Mouse (Mus musculus): ENCODE data around the gene Dnajb2. TPM values are rescaled to one million over a fixed set of nuclear protein-coding genes. Genes with fewer than 3 reads are reported as not detected.

The Dnajb2 gene
- total and polyA plus RNA-seq, 3 experiments: 12.9 to 18.9 TPM; not detected in 1

DNA sequence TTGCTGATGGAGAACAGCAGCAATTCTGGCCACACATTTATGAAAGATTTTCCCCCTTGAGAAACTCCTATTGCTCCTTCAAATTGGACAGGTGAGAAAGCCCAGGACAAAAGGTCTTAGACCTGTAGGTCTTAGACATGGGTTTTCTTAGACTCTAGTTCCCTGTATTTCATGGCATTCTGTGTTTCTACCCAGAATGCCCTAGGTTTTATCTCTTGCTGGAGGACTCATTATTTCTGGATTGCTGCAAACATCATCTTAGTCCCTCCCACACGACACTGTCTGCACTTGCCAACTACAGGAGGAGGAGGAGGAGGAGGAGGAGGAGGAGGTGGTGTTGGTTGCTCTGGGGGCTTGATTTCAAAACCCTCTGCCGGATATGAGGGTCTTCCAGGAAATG, 10.1 kb upstream of the Dnajb2 start:
- DNase-seq (ENCODE audit: low read depth, low spot score): peak; percentile 75
- peak overlapping the region; percentile 31 to 49; a peak in 3 of 4 replicates for H3K4me3 ChIP-seq (ENCODE audit: control insufficient read depth in 1 of 2, insufficient read depth in 1 of 2, low read depth in 2 of 2, low read length in 2 of 2)
- peaks cover 0 to 62% of the 10 kb centered on the region in 2 experiments; a peak in 2 of 4 replicates for H3K36me3 ChIP-seq (ENCODE audit: control insufficient read depth in 1 of 2, insufficient read depth in 2 of 2, low read length in 2 of 2)
- H3K27ac ChIP-seq (ENCODE audit: control insufficient read depth, low read depth, low read length): peak overlapping the region; percentile 91
- no peaks in the 10 kb centered on the region for H3K27me3 ChIP-seq (ENCODE audit: control insufficient read depth in 1 of 2, insufficient read depth in 2 of 2, low read length in 2 of 2)
- H3K79me2 ChIP-seq (ENCODE audit: control insufficient read depth, insufficient read depth, low read length, poor library complexity): no peaks in the 10 kb centered on the region; the same call in 1 of the 2 replicates
- H3K4me1 ChIP-seq (ENCODE audit: control insufficient read depth in 1 of 2, insufficient read depth in 2 of 2, low read length in 2 of 2): peaks cover 38 to 69% of the 10 kb centered on the region in 2 experiments
- TF ChIP-seq MAZ (IDR thresholded peaks at IDR 0.05; ENCODE audit: low read depth, low read length): peak; percentile 38; the same call in 1 of the 2 replicates
- TF ChIP-seq ELF1 (IDR thresholded peaks at IDR 0.05; ENCODE audit: low read depth, low read length): 0 out of 2 replicates have a peak, but pooled peaks have one; percentile 8
- TF ChIP-seq BHLHE40 (IDR thresholded peaks at IDR 0.05; ENCODE audit: borderline replicate concordance, low read depth, low read length): no peak
- TF ChIP-seq E2F4 (IDR thresholded peaks at IDR 0.05; ENCODE audit: borderline replicate concordance, low read depth, low read length): 0 out of 2 replicates have a peak, but pooled peaks have one; percentile 47
- TF ChIP-seq POLR2AphosphoS2 (IDR thresholded peaks at IDR 0.05; ENCODE audit: low read length): 0 out of 2 replicates have a peak, but pooled peaks have one; percentile 22
- TF ChIP-seq HCFC1 (IDR thresholded peaks at IDR 0.05; ENCODE audit: low read depth, low read length): peak; percentile 60; the same call in 1 of the 2 replicates
- peak; percentile 27; the same call in 1 of the 2 replicates for TF ChIP-seq MYB (IDR thresholded peaks at IDR 0.05; ENCODE audit: low read depth, low read length)
- TF ChIP-seq TBP (IDR thresholded peaks at IDR 0.05; ENCODE audit: low read depth, low read length): peak; percentile 49; the same call in 1 of the 2 replicates
- peak in 1 of 2 experiments; percentile 36; a peak in 1 of 4 replicates for TF ChIP-seq EP300 (IDR thresholded peaks at IDR 0.05; ENCODE audit: low read depth in 1 of 2, low read length in 2 of 2)
- no peak for TF ChIP-seq UBTF (IDR thresholded peaks at IDR 0.05; ENCODE audit: borderline replicate concordance, insufficient read depth, low read depth, low read length)
- no peak for TF ChIP-seq ZNF384 (IDR thresholded peaks at IDR 0.05; ENCODE audit: low read depth, low read length)
- TF ChIP-seq MAX (IDR thresholded peaks at IDR 0.05; ENCODE audit: low read length): peak; percentile 53
- peak; percentile 34 for TF ChIP-seq RCOR1 (IDR thresholded peaks at IDR 0.05; ENCODE audit: low read depth, low read length)
- peak; percentile 61 for TF ChIP-seq ETS1 (IDR thresholded peaks at IDR 0.05; ENCODE audit: low read depth, low read length)
- TF ChIP-seq GATA1 (IDR thresholded peaks at IDR 0.05; ENCODE audit: low read depth, low read length): peak; percentile 56; the same call in 1 of the 2 replicates
- H3K9ac ChIP-seq (ENCODE audit: control insufficient read depth, low read depth, low read length, poor library complexity, severe bottlenecking): peak overlapping the region; percentile 52
- H3K9me3 ChIP-seq (replicated peaks; ENCODE audit: insufficient read depth, low read length): no peaks in the 10 kb centered on the region

- Histone ChIP-seq H3K9ac (ENCODE audit: control insufficient read depth, low read depth, low read length, poor library complexity, severe bottlenecking) (peak overlapping the region; percentile 37), H3K4me1 (ENCODE audit: control insufficient read depth in 1 of 2, insufficient read depth in 2 of 2, low read length in 2 of 2) (peaks cover 38 to 74% of the 10 kb centered on the region in 2 experiments), H3K79me2 (ENCODE audit: control insufficient read depth, insufficient read depth, low read length, poor library complexity) (no peaks in the 10 kb centered on the region; the same call in 1 of the 2 replicates), H3K27ac (ENCODE audit: control insufficient read depth, low read depth, low read length) (peak overlapping the region; percentile 53), H3K4me3 (ENCODE audit: control insufficient read depth in 1 of 2, insufficient read depth in 1 of 2, low read depth in 2 of 2, low read length in 2 of 2) (no peak overlapping the region), H3K36me3 (ENCODE audit: control insufficient read depth in 1 of 2, insufficient read depth in 2 of 2, low read length in 2 of 2) (peaks cover 0 to 61% of the 10 kb centered on the region in 2 experiments; a peak in 2 of 4 replicates), H3K9me3 (replicated peaks; ENCODE audit: insufficient read depth, low read length) (no peaks in the 10 kb centered on the region), H3K27me3 (ENCODE audit: control insufficient read depth in 1 of 2, insufficient read depth in 2 of 2, low read length in 2 of 2) (no peaks in the 10 kb centered on the region)
- TF ChIP-seq USF1 (IDR thresholded peaks at IDR 0.05; ENCODE audit: low read depth, low read length) (no peak), JUND (IDR thresholded peaks at IDR 0.05; ENCODE audit: low read depth, low read length) (no peak), MAX (IDR thresholded peaks at IDR 0.05; ENCODE audit: low read length) (no peak), CTCF (IDR thresholded peaks at IDR 0.05 in 2 of 3, conservative IDR thresholded peaks at IDR 0.05 in 1 of 3; ENCODE audit: control insufficient read depth in 1 of 3, insufficient read depth in 1 of 3, low read depth in 2 of 3, low read length in 3 of 3, poor library complexity in 1 of 3, severe bottlenecking in 1 of 3) (no peak), ETS1 (IDR thresholded peaks at IDR 0.05; ENCODE audit: low read depth, low read length) (no peak), ZMIZ1 (IDR thresholded peaks at IDR 0.05; ENCODE audit: low read depth, low read length) (no peak), NELFE (IDR thresholded peaks at IDR 0.05; ENCODE audit: low read depth, low read length) (no peak), ZNF384 (IDR thresholded peaks at IDR 0.05; ENCODE audit: low read depth, low read length) (no peak; the same call in 1 of the 2 replicates), RCOR1 (IDR thresholded peaks at IDR 0.05; ENCODE audit: low read depth, low read length) (no peak), SMC3 (IDR thresholded peaks at IDR 0.05; ENCODE audit: low read depth, low read length) (no peak), POLR2AphosphoS2 (IDR thresholded peaks at IDR 0.05; ENCODE audit: low read length) (no peak), ZKSCAN1 (IDR thresholded peaks at IDR 0.05; ENCODE audit: low read depth, low read length) (no peak), HCFC1 (IDR thresholded peaks at IDR 0.05; ENCODE audit: low read depth, low read length) (no peak), TAL1 (IDR thresholded peaks at IDR 0.05; ENCODE audit: low read length) (no peak), MXI1 (IDR thresholded peaks at IDR 0.05; ENCODE audit: low read depth, low read length) (no peak), KAT2A (conservative IDR thresholded peaks at IDR 0.05; ENCODE audit: low read depth, low read length) (no peak), RAD21 (IDR thresholded peaks at IDR 0.05; ENCODE audit: low read depth, low read length) (no peak)
- no peak for DNase-seq (ENCODE audit: low read depth, low spot score)
Measured at GRCm38 (mm10) chr1:75227653-75228052, 8.6 kb upstream of the Dnajb2 start.
